Mouse (Mus musculus) neural tube, embryonic 12.5 days (tissue): Measurements from ENCODE around the gene C1qtnf6. TPM values are rescaled to one million over a fixed set of nuclear protein-coding genes. Genes with fewer than 3 reads are reported as not detected.

Source experiments
- ATAC-seq: fragments of 200-750 bp; cut with Nextera tagmentation; 2 replicates; pipeline ENCODE4 v1.8.0; 2017; ENCODE audit warnings: low read depth, mild to moderate bottlenecking, moderate TSS enrichment, moderate library complexity; ENCODE audit not compliant: low FRiP score
- H3K27ac ChIP-seq: fragments of 300-500 bp; sonication (generic); 2 replicates; pipeline ENCODE4 v1.5.1; 2016
- H3K27me3 ChIP-seq: fragments of 300-500 bp; sonication (generic); replicated peaks from 2 replicates; pipeline ENCODE4 v1.6.1; 2016; ENCODE audit warnings: mild to moderate bottlenecking
- H3K36me3 ChIP-seq: fragments of 300-500 bp; sonication (generic); 2 replicates; pipeline ENCODE4 v1.6.1; 2016; ENCODE audit warnings: mild to moderate bottlenecking
- H3K4me1 ChIP-seq: fragments of 300-500 bp; sonication (generic); 2 replicates; pipeline ENCODE4 v1.6.1; 2016
- H3K4me2 ChIP-seq: fragments of 300-500 bp; sonication (generic); replicated peaks from 2 replicates; pipeline ENCODE4 v1.6.1; 2016; ENCODE audit warnings: mild to moderate bottlenecking
- H3K4me3 ChIP-seq: fragments of 300-500 bp; sonication (generic); 2 replicates; pipeline ENCODE4 v1.5.1; 2016
- H3K9ac ChIP-seq: fragments of 300-500 bp; sonication (generic); 2 replicates; pipeline ENCODE4 v1.6.1; 2016; ENCODE audit warnings: mild to moderate bottlenecking
- H3K9me3 ChIP-seq: fragments of 300-500 bp; sonication (generic); 2 replicates; pipeline ENCODE4 v1.6.1; 2016; ENCODE audit warnings: mild to moderate bottlenecking
- WGBS: fragments of 180-500 bp; shearing (Covaris S2); methylation state at CpG from one replicate; pipeline ENCODE4 v1.1.7; 2016; 5-methylcytosine and 5-hydroxymethylcytosine counted together
- polyA plus RNA-seq: library from polyadenylated mRNA; unstranded; fragments of >200 nt; fragmentation: Nextera tagmentation; extraction: Ambion mirVana; gene quantifications from 2 replicates; pipeline ENCODE4 v1.2.1, GENCODE M21; 2016

C1qtnf6 gene
- polyA plus RNA-seq, 1 experiment from 2014 or later = 8.7 TPM

DNA sequence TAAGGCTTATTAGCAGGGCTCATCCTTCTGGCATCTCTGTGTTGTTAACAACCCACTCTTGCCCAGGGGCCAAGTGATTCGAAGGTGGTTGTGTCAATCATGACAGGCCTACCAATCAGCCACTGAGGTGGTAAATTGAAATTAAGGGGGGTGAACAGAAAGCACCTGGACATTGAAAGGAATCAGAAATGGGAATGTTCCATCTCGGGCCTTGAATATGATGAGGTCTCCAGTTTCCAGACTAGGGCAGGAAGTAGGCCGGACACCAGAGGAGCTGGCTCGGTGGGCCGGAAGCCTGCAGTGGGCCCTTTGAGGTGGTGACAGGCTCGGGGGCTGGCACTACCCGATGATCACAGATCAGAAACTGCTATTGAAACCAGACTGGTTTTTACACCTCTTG, 3.2 kb downstream of the C1qtnf6 start:
- Histone ChIP-seq H3K4me3 (no peak overlapping the region), H3K36me3 (no peaks in the 10 kb centered on the region), H3K9ac (no peak overlapping the region), H3K9me3 (no peaks in the 10 kb centered on the region), H3K4me2 (no peak overlapping the region), H3K27me3 (0 out of 2 replicates have a peak, but pooled peaks cover 2% of the 10 kb centered on the region), H3K4me1 (peaks cover 23% of the 10 kb centered on the region), H3K27ac (no peak overlapping the region)
- WGBS = 89% methylated on average over 7 of the region's 7 CpGs
- no peak for ATAC-seq

DNA sequence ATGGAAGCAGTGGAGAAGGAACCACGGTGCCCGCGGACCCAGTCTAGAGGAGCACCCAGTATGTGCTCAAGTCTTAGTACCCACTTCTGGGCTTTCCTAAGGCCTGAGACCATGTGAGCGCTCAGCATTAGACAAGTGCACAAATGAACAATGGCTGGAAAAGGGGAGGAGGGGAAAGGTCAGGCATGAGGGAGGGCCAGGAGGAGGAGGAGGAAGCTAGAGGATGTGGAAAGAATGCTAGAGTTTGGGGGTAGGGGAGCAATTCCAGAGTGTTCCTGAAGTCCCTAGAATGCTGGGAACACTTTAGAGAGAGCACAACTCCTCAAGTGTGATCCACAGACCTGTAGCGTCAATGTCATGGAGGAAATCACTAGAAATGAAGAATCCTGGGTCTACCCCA, 7.1 kb downstream of the C1qtnf6 start:
- H3K36me3 ChIP-seq = no peaks in the 10 kb centered on the region
- H3K4me3 ChIP-seq = no peak overlapping the region
- H3K27ac ChIP-seq = no peak overlapping the region
- peaks cover 6% of the 10 kb centered on the region for H3K4me1 ChIP-seq
- 88% methylated on average over 5 of the region's 5 CpGs for WGBS
- no peak overlapping the region for H3K9ac ChIP-seq
- H3K9me3 ChIP-seq = no peaks in the 10 kb centered on the region
- no peak overlapping the region for H3K4me2 ChIP-seq
- no peak for ATAC-seq
- no peaks in the 10 kb centered on the region for H3K27me3 ChIP-seq

DNA sequence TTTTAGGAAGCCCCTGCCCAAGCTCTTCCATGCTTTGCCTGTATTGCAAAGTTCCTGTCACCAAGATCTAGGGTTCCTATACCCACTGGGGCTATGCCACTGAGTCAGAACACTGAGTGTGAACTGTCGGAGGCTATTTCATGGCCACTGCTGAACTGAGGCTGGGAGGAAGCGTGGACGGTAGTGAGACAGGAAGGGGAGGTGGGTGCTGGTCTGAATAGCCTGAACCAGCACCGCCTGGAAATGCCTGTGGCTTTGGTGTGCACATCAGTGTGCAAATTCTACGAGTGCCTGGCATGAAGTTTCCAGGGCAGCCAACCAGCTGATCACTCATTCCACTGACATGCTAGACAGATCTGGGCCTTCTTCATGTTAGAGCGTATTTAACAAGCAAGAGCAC, 9.3 kb downstream of the C1qtnf6 start:
- H3K9ac ChIP-seq = no peak overlapping the region
- no peak overlapping the region for H3K27ac ChIP-seq
- WGBS = 86% methylated on average over 6 of the region's 6 CpGs
- no peaks in the 10 kb centered on the region for H3K9me3 ChIP-seq
- H3K27me3 ChIP-seq = no peaks in the 10 kb centered on the region
- H3K4me2 ChIP-seq = no peak overlapping the region
- no peaks in the 10 kb centered on the region for H3K4me1 ChIP-seq
- H3K36me3 ChIP-seq = no peaks in the 10 kb centered on the region
- no peak overlapping the region for H3K4me3 ChIP-seq
- no peak for ATAC-seq

DNA sequence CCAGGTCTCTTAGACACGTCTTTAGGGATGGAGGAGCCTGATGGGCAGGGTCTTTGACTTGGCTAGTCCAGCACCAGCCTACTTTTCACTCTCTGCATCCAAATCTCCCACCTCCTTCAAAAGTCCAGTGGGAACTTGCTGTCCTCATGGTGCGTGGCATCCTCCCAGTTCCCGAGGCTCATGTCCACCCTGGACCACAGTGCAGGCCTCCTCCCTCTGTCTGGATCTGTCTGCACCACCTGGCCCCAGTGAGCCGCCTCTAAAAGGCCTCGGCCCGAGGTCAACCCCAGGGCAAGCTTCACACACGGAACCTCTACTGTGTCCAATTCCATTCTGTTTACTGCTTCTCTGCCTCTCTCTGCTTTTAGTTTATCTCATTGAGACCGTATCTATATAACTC, 9.9 kb downstream of the C1qtnf6 start:
- ATAC-seq = no peak
- no peak overlapping the region for H3K27ac ChIP-seq

DNA sequence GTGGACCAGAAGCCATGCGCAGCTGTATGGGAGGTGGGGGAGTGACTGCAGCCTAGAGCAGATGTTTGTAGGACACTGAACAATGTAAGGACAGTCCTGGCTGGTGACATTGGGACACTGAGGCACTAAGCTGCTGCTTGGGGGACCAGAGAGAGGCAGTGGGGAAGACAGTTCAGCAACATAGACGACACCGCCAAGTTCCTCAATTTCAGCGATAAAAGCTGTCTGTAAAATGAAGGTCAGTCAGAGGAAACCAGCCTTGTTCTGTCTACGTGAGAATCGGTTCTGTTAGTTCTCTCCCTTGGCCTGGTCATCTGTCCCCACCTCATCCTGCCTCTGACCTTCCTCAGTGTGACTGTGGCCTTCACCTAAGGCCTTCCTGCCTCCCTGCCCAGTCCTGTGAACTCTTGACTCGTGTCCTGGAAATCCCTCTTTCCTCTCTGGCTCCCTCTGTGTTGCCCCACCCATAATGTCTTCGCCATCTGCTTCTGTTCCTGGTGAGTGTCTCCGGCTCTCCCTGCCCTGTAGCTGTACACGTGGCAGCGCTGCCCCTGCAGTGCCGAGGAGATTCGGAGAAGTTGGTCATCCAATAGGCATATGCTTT, 11.0 kb downstream of the C1qtnf6 start:
- no peaks in the 10 kb centered on the region for H3K27me3 ChIP-seq
- 76% methylated on average over 13 of the region's 13 CpGs for WGBS
- H3K27ac ChIP-seq = no peak overlapping the region
- no peaks in the 10 kb centered on the region for H3K9me3 ChIP-seq
- H3K4me2 ChIP-seq = no peak overlapping the region
- H3K36me3 ChIP-seq = no peaks in the 10 kb centered on the region
- H3K9ac ChIP-seq = no peak overlapping the region
- no peaks in the 10 kb centered on the region for H3K4me1 ChIP-seq
- ATAC-seq = no peak
- no peak overlapping the region for H3K4me3 ChIP-seq

More for the DNA sequence above, 9.9 kb downstream of the C1qtnf6 start:
- H3K27me3 ChIP-seq = no peaks in the 10 kb centered on the region
- no peak overlapping the region for H3K4me2 ChIP-seq
- WGBS = 63% methylated on average over 8 of the region's 8 CpGs
- no peak overlapping the region for H3K4me3 ChIP-seq
- no peaks in the 10 kb centered on the region for H3K4me1 ChIP-seq
- no peak overlapping the region for H3K9ac ChIP-seq
- H3K9me3 ChIP-seq = no peaks in the 10 kb centered on the region
- H3K36me3 ChIP-seq = no peaks in the 10 kb centered on the region

DNA sequence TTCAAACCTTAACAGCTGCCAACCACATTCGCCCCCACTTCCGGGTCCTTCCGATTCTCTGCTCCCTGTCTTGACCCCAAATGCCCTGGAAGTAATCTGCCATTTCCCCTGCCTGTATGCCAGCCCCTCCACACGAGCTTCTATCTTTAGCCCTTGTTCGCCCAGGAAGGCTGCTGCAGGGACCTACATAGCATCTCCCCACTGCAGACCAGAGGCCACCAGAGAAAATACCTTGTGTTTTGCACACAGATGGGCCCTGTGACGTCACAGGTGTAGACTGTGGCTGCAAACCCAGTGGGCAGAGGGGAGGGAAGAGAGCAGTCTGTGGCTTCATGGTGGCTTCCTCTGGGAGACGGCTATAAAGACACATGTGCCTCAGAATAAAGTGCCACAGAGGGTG, 13.0 kb downstream of the C1qtnf6 start:
- no peak overlapping the region for H3K4me3 ChIP-seq
- H3K9ac ChIP-seq = no peak overlapping the region
- H3K4me2 ChIP-seq = no peak overlapping the region
- 69% methylated on average over 7 of the region's 7 CpGs for WGBS
- ATAC-seq = no peak
- H3K27ac ChIP-seq = no peak overlapping the region
- no peaks in the 10 kb centered on the region for H3K27me3 ChIP-seq
- H3K36me3 ChIP-seq = no peaks in the 10 kb centered on the region
- no peaks in the 10 kb centered on the region for H3K4me1 ChIP-seq
- H3K9me3 ChIP-seq = no peaks in the 10 kb centered on the region

DNA sequence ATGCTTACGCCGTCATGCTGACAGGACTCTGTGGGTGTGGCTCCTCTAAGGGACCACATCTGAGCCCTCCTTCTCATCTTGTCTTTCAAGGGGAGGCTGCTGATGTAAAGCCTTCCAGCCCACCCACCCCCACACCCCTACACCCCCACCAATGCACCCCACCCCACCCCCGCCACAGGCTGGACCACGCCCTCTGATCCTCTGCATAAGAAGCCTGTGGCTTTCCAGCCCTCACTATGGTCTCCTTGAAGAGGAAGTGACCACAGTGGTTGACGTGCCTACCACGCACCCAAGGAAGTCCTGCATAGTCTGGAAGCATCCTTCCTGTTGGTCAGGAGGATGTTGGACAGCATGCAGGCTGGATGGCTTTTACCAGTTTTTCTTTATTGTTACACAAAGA, 15.5 kb downstream of the C1qtnf6 start:
- H3K9me3 ChIP-seq = no peaks in the 10 kb centered on the region
- H3K27ac ChIP-seq = no peak overlapping the region
- ATAC-seq = no peak
- H3K27me3 ChIP-seq = no peaks in the 10 kb centered on the region
- no peak overlapping the region for H3K4me2 ChIP-seq
- no peaks in the 10 kb centered on the region for H3K4me1 ChIP-seq
- no peak overlapping the region for H3K4me3 ChIP-seq
- H3K9ac ChIP-seq = no peak overlapping the region
- no peaks in the 10 kb centered on the region for H3K36me3 ChIP-seq
- WGBS = 87% methylated on average over 6 of the region's 6 CpGs

DNA sequence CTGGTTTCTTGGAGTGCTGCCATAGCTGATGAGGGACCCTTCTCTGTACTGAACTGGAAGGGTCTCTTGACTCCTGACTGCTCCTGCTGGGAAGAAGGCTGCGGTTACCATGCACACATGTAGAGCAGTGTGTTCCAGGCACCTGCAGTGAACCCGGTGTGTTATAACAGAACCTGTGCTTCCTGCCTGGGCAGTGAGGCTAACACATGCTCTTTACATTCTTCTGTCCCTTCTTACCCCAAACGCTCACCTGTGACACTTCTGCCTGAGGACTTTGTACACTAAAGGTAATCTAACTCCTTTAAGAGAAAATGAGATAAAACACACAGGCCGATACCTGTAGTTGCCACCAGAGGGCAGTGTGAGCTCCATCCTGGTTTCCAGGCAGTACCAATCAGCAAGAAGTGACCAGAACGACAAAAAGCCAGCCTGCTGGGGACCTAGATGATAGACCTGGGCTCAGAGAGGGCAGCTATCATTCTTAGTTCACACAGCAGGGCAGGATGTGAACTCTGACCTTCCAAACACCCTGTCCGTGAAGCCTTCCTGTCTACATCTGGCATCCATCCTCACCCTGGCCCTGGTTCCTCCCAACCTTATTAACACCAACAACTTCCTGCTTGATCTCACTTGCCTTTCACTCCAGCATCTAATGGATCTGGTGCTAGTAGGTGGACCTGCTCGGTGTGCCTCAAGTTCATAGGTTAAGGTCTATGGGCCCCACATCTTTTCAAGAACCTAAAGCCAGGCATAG, 16.6 kb downstream of the C1qtnf6 start:
- no peak overlapping the region for H3K4me2 ChIP-seq
- H3K4me3 ChIP-seq = no peak overlapping the region
- 38% methylated on average over 7 of the region's 7 CpGs for WGBS
- H3K27ac ChIP-seq = no peak overlapping the region
- peaks cover 8% of the 10 kb centered on the region; the same call in 1 of the 2 replicates for H3K4me1 ChIP-seq
- ATAC-seq = no peak
- H3K36me3 ChIP-seq = no peaks in the 10 kb centered on the region
- no peaks in the 10 kb centered on the region for H3K9me3 ChIP-seq
- H3K9ac ChIP-seq = no peak overlapping the region
- no peaks in the 10 kb centered on the region for H3K27me3 ChIP-seq

DNA sequence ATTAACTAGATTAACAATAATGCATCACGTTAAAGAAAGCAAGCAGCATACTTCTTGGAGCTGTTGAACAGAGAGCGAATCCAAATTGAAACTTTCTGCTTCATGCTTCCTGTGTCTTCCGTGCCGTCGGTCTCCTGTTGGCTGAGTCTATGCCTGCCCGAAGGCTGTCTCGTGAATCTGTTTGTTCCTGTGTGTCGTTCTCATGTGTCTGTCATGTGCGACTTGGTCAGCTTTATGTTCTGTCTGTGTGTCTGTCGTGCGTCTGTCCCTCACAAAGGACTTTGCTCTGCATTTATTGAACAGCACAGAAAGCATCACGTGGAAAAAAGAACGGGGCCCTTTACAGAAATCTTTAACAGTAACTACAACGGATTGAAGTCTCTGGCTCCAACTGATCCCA, 18.2 kb downstream of the C1qtnf6 start:
- H3K36me3 ChIP-seq = no peaks in the 10 kb centered on the region

DNA sequence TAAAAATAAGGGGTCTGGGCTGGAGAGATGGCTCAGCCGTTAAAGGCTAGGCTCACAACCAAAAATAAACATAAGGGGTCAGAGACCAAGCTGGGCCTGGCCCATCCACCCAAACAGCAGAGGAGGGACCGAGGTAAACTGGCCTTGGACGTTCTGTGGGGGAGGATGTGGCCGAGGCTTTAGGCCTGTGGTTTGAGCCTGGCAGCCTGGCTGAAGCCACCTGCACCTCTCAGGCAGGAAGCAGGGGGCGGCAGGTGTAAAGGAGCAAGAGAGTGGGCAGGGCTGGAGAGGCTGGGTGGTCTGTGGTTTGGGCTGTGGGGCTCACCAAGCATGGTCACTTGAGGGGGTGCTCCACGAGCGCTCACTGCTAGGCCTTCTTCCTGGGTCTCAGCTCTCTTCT, 19.3 kb downstream of the C1qtnf6 start:
- Histone ChIP-seq H3K9me3 (no peaks in the 10 kb centered on the region), H3K4me3 (no peak overlapping the region), H3K27me3 (no peaks in the 10 kb centered on the region), H3K4me2 (no peak overlapping the region), H3K4me1 (peaks cover 9% of the 10 kb centered on the region; the same call in 1 of the 2 replicates), H3K9ac (0 out of 2 replicates have a peak overlapping the region, but pooled peaks have one; percentile 10), H3K27ac (no peak overlapping the region), H3K36me3 (no peaks in the 10 kb centered on the region)
- ATAC-seq = no peak
- WGBS = 81% methylated on average over 7 of the region's 7 CpGs

More for the DNA sequence above, 18.2 kb downstream of the C1qtnf6 start:
- Histone ChIP-seq H3K27me3 (no peaks in the 10 kb centered on the region), H3K27ac (no peak overlapping the region), H3K9me3 (no peaks in the 10 kb centered on the region), H3K4me2 (no peak overlapping the region), H3K4me3 (no peak overlapping the region), H3K4me1 (peaks cover 9% of the 10 kb centered on the region; the same call in 1 of the 2 replicates), H3K9ac (no peak overlapping the region)
- 89% methylated on average over 14 of the region's 14 CpGs for WGBS
- ATAC-seq = no peak

DNA sequence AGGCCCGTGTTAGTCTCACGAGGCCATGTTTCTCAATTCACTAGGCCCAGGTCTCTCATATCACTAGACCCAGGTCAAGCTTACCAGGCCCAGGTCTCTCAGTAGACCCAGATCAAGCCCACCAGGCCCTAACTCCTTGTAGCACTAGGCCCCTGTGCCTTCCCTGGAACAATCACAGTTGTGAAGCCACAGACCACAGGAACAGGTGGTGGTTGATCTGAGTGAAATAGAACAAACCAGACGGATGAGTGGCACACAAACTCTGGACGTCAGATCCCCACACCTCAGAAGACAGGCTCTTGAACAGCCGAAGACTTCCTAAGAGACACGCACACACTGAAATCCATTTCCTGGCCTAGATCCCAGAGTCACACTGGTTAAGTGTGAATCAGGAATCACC, 20.5 kb downstream of the C1qtnf6 start:
- ATAC-seq = no peak
- H3K4me2 ChIP-seq = no peak overlapping the region
- H3K27ac ChIP-seq = no peak overlapping the region
- no peaks in the 10 kb centered on the region for H3K9me3 ChIP-seq
- no peak overlapping the region for H3K4me3 ChIP-seq
- no peaks in the 10 kb centered on the region for H3K27me3 ChIP-seq
- no peak overlapping the region for H3K9ac ChIP-seq
- H3K4me1 ChIP-seq = peaks cover 9% of the 10 kb centered on the region; the same call in 1 of the 2 replicates
- H3K36me3 ChIP-seq = no peaks in the 10 kb centered on the region
- 93% methylated on average over 6 of the region's 6 CpGs for WGBS

DNA sequence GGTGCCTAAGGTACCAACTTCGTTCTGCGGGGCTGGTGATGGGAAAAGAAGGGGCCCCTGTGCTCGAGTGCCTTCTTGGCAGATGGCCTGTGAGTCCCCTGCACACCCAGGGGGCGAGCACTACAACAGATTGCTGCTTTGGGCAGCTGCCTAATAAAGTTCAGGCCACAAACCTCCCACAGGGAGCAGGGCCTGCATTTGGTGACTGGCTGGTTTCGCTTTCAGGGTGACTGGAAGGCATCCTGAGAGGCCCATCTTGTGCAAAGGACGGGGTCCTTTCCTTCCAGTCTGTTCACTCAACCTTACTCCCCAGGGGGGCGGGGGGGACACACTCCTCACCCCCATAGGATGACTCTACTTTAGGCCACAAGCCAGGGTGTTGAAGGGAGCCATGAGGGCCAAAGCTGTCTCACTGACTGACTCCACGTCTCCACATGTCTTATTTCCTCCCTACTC, 21.1 kb downstream of the C1qtnf6 start:
- H3K4me3 ChIP-seq = no peak overlapping the region
- H3K27ac ChIP-seq = no peak overlapping the region
- peak overlapping the region; percentile 33 for H3K4me2 ChIP-seq
- H3K27me3 ChIP-seq = no peaks in the 10 kb centered on the region
- H3K9ac ChIP-seq = peak overlapping the region; percentile 6; the same call in 1 of the 2 replicates
- no peak for ATAC-seq
- 56% methylated on average over 8 of the region's 8 CpGs for WGBS
- peaks cover 9% of the 10 kb centered on the region; the same call in 1 of the 2 replicates for H3K4me1 ChIP-seq
- H3K36me3 ChIP-seq = no peaks in the 10 kb centered on the region
- H3K9me3 ChIP-seq = 0 out of 2 replicates have a peak, but pooled peaks cover 2% of the 10 kb centered on the region
